Mouse (Mus musculus) intestine, embryonic 15.5 days (tissue): Measurements from ENCODE around the gene Mlkl. TPM values are rescaled to one million over a fixed set of nuclear protein-coding genes. Genes with fewer than 3 reads are reported as not detected.
"Not testable (repeated sequence)": the region's sequence is repeated elsewhere in the genome, so short reads cannot be mapped to it uniquely, and the experiment has no call there.

Experiments used
- ATAC-seq: fragments of 200-750 bp; cut with Nextera tagmentation; 2 replicates; pipeline ENCODE4 v1.8.0; 2017; ENCODE audit warnings: moderate TSS enrichment, moderate library complexity
- H3K27ac ChIP-seq: fragments of 300-500 bp; sonication (generic); 2 replicates; pipeline ENCODE4 v1.5.1; 2015; ENCODE audit warnings: mild to moderate bottlenecking, inconsistent platforms
- H3K27me3 ChIP-seq: fragments of 300-500 bp; sonication (generic); replicated peaks from 2 replicates; pipeline ENCODE4 v1.6.1; 2015; ENCODE audit warnings: inconsistent platforms
- H3K36me3 ChIP-seq: fragments of 300-500 bp; sonication (generic); 2 replicates; pipeline ENCODE4 v1.6.1; 2015; ENCODE audit warnings: inconsistent platforms
- H3K4me1 ChIP-seq: fragments of 300-500 bp; sonication (generic); replicated peaks from 2 replicates; pipeline ENCODE4 v1.6.1; 2015; ENCODE audit warnings: inconsistent platforms
- H3K4me2 ChIP-seq: fragments of 300-500 bp; sonication (generic); replicated peaks from 2 replicates; pipeline ENCODE4 v1.6.1; 2015; ENCODE audit warnings: mild to moderate bottlenecking, inconsistent platforms
- H3K4me3 ChIP-seq: fragments of 300-500 bp; sonication (generic); replicated peaks from 2 replicates; pipeline ENCODE4 v1.5.1; 2015; ENCODE audit warnings: inconsistent platforms
- H3K9ac ChIP-seq: fragments of 300-500 bp; sonication (generic); 2 replicates; pipeline ENCODE4 v1.6.1; 2015; ENCODE audit warnings: inconsistent platforms
- H3K9me3 ChIP-seq: fragments of 300-500 bp; sonication (generic); 2 replicates; pipeline ENCODE4 v1.6.1; 2016; ENCODE audit warnings: inconsistent platforms
- WGBS: fragments of 180-500 bp; shearing (Covaris S2); methylation state at CpG from one replicate; pipeline ENCODE4 v1.1.7; 2015; 5-methylcytosine and 5-hydroxymethylcytosine counted together
- polyA plus RNA-seq: library from polyadenylated mRNA; unstranded; fragments of >200 nt; fragmentation: Nextera tagmentation; extraction: Ambion mirVana; gene quantifications from 2 replicates; pipeline ENCODE4 v1.2.1, GENCODE M21; 2015

Mlkl gene
- polyA plus RNA-seq, 1 experiment from 2014 or later: 2.7 TPM

GRCm38 (mm10) chr8:111282093-111282492 lies 55.9 kb downstream of the Mlkl start:
- Histone ChIP-seq H3K9me3 (no peaks in the 10 kb centered on the region), H3K4me2 (no peak overlapping the region), H3K27me3 (no peaks in the 10 kb centered on the region), H3K27ac (no peak overlapping the region), H3K36me3 (peaks cover 36% of the 10 kb centered on the region), H3K4me3 (no peak overlapping the region), H3K9ac (no peak overlapping the region), H3K4me1 (no peaks in the 10 kb centered on the region)
- no peak for ATAC-seq
- 91% methylated on average over 3 of the region's 3 CpGs for WGBS

GRCm38 (mm10) chr8:111268277-111268676 lies 69.7 kb downstream of the Mlkl start:
- WGBS: 76% methylated on average over 2 of the region's 2 CpGs
- no peaks in the 10 kb centered on the region for H3K27me3 ChIP-seq

GRCm38 (mm10) chr8:111266161-111266560 lies 71.8 kb downstream of the Mlkl start:
- not testable (repeated sequence) for H3K4me3 ChIP-seq, H3K4me1 ChIP-seq, H3K27ac ChIP-seq, H3K9ac ChIP-seq, H3K27me3 ChIP-seq, H3K4me2 ChIP-seq, H3K36me3 ChIP-seq, H3K9me3 ChIP-seq, ATAC-seq
- WGBS: 71% methylated on average over 7 of the region's 7 CpGs

More at GRCm38 (mm10) chr8:111268277-111268676, 69.7 kb downstream of the Mlkl start:
- H3K9ac ChIP-seq: no peak overlapping the region
- H3K9me3 ChIP-seq: no peaks in the 10 kb centered on the region
- H3K4me1 ChIP-seq: no peaks in the 10 kb centered on the region
- no peak for ATAC-seq
- H3K36me3 ChIP-seq: peaks cover 4% of the 10 kb centered on the region
- H3K27ac ChIP-seq: no peak overlapping the region
- no peak overlapping the region for H3K4me2 ChIP-seq
- H3K4me3 ChIP-seq: no peak overlapping the region

- H3K4me2 ChIP-seq: no peak overlapping the region
- no peak overlapping the region for H3K9ac ChIP-seq
- H3K4me1 ChIP-seq: no peaks in the 10 kb centered on the region
- H3K27ac ChIP-seq: no peak overlapping the region
- no peaks in the 10 kb centered on the region for H3K27me3 ChIP-seq
- ATAC-seq: 0 out of 2 replicates have a peak, but pooled peaks have one; percentile 23
- H3K4me3 ChIP-seq: no peak overlapping the region
- H3K9me3 ChIP-seq: no peaks in the 10 kb centered on the region
- 80% methylated on average over 2 of the region's 2 CpGs for WGBS
- no peaks in the 10 kb centered on the region for H3K36me3 ChIP-seq
Measured at GRCm38 (mm10) chr8:111264693-111265220, 73.2 kb downstream of the Mlkl start.

GRCm38 (mm10) chr8:111261981-111262381 lies 76.0 kb downstream of the Mlkl start:
- ATAC-seq: no peak
- H3K27ac ChIP-seq: no peak overlapping the region
- H3K9ac ChIP-seq: no peak overlapping the region
- no peaks in the 10 kb centered on the region for H3K4me1 ChIP-seq
- no peak overlapping the region for H3K4me3 ChIP-seq
- no peak overlapping the region for H3K4me2 ChIP-seq
- H3K27me3 ChIP-seq: no peaks in the 10 kb centered on the region
- H3K9me3 ChIP-seq: no peaks in the 10 kb centered on the region
- H3K36me3 ChIP-seq: no peaks in the 10 kb centered on the region
- WGBS: 63% methylated on average over 4 of the region's 4 CpGs

Other genes with a start within 250 kb of the Mlkl start
- 0.13 and 0.32 TPM in 2 replicates for gene Clec18a, start 245.8 kb downstream of the Mlkl start, polyA plus RNA-seq
- 9.5 and 10.1 TPM in 2 replicates for gene Pdpr, start 243.5 kb downstream of the Mlkl start, polyA plus RNA-seq
- gene Glg1, start 79.0 kb downstream of the Mlkl start, polyA plus RNA-seq: 54.5 and 57.4 TPM in 2 replicates
- gene Rfwd3, start 38.0 kb downstream of the Mlkl start, polyA plus RNA-seq: 49.4 and 50.3 TPM in 2 replicates
- 0.88 and 1.2 TPM in 2 replicates for gene Fa2h, start 55.6 kb upstream of the Mlkl start, polyA plus RNA-seq
- 4.1 and 4.5 TPM in 2 replicates for gene Wdr59, start 183.9 kb upstream of the Mlkl start, polyA plus RNA-seq
- gene Znrf1, start 197.9 kb upstream of the Mlkl start, polyA plus RNA-seq: 24.6 and 26.0 TPM in 2 replicates